Mouse (Mus musculus) liver, embryonic 13.5 days (tissue): Measurements from ENCODE around the gene Olfr279. TPM values are rescaled to one million over a fixed set of nuclear protein-coding genes. Genes with fewer than 3 reads are reported as not detected.

ENCODE experiments used
- ATAC-seq: fragments of 200-750 bp; cut with Nextera tagmentation; 2 replicates; pipeline ENCODE4 v1.8.0; 2017; ENCODE audit warnings: low read depth, mild to moderate bottlenecking, moderate number of reproducible peaks, moderate library complexity
- DNase-seq: peaks from one replicate; pipeline ENCODE4 v3.0.0; 2022
- H3K27ac ChIP-seq: fragments of 300-500 bp; sonication (generic); 2 replicates; pipeline ENCODE4 v1.5.1; 2015; ENCODE audit warnings: moderate library complexity, mild to moderate bottlenecking, inconsistent platforms
- H3K27me3 ChIP-seq: fragments of 300-500 bp; sonication (generic); 2 replicates; pipeline ENCODE4 v1.6.1; 2015; ENCODE audit warnings: mild to moderate bottlenecking, inconsistent platforms
- H3K36me3 ChIP-seq: fragments of 300-500 bp; sonication (generic); 2 replicates; pipeline ENCODE4 v1.6.1; 2015; ENCODE audit warnings: mild to moderate bottlenecking, inconsistent platforms
- H3K4me1 ChIP-seq: fragments of 300-500 bp; sonication (generic); replicated peaks from 2 replicates; pipeline ENCODE4 v1.6.1; 2015; ENCODE audit warnings: inconsistent platforms
- H3K4me2 ChIP-seq: fragments of 300-500 bp; sonication (generic); 2 replicates; pipeline ENCODE4 v1.6.1; 2015; ENCODE audit warnings: inconsistent platforms, mild to moderate bottlenecking, moderate library complexity
- H3K4me3 ChIP-seq: fragments of 300-500 bp; sonication (generic); replicated peaks from 2 replicates; pipeline ENCODE4 v1.5.1; 2015; ENCODE audit warnings: mild to moderate bottlenecking, inconsistent platforms
- H3K9ac ChIP-seq: fragments of 300-500 bp; sonication (generic); 2 replicates; pipeline ENCODE4 v1.6.1; 2015; ENCODE audit warnings: mild to moderate bottlenecking, inconsistent platforms
- H3K9me3 ChIP-seq: fragments of 300-500 bp; sonication (generic); replicated peaks from 2 replicates; pipeline ENCODE4 v1.6.1; 2016; ENCODE audit warnings: inconsistent platforms
- whole genome bisulfite sequencing: fragments of 180-500 bp; shearing (Covaris S2); methylation state at CpG from one replicate; pipeline ENCODE4 v1.1.7; 2015; ENCODE audit not compliant: insufficient replicate concordance; 5-methylcytosine and 5-hydroxymethylcytosine counted together
- polyA plus RNA-seq: library from polyadenylated mRNA; unstranded; fragments of >200 nt; fragmentation: Nextera tagmentation; extraction: Ambion mirVana; gene quantifications from 2 replicates; pipeline ENCODE4 v1.2.1, GENCODE M21; 2015

The Olfr279 gene
- polyA plus RNA-seq, 1 experiment from 2014 or later = not detected

DNA sequence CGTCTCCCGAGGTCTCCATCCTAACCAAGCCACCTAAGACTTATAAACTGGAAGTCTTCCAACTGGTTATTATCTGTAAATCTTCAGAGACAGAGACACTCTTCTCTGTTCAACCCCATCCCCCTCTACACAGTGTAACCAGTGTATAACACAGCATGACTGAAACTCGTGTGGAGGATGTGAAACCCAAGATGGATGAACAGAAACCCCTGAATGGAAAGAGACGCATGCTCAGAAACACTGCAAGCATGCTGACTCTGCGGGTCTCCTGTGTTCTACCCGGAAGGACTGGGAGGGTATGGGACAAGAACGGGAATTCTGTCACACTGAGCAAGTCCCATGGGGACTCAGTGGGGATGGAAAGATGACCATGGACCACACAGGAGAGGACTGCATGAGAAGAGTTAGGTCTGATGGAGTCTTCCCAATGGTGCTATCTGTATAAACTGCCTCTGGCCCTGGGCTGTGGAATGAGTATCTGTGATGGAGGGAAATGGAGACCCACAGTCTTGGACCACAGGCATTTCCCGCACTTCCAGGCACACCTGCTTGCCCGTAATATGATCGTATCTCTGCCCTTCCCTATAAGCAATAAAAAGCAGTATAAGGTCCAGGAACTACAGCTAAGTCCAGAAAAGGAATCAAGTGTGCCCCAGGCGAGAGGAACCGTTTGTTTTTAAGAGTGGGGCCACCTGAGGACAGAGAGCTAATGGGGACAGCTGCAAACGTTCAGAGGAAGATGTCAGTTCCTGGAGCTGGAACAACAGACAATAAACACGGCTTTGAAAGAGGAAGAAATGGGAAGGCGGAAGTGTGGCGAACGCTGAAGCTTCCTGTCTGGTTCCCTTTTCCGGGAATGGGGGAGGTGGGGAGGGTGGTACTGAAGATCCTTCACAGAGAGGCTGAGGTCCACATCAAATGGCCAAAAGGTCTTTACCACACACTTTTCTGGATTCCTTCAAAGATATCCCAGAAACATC, 8.0 kb upstream of the Olfr279 start:
- ATAC-seq (no peak), DNase-seq (no peak)
- Histone ChIP-seq H3K4me3 (no peak overlapping the region), H3K9me3 (no peaks in the 10 kb centered on the region), H3K9ac (no peak overlapping the region), H3K27ac (no peak overlapping the region; the same call in 1 of the 2 replicates), H3K4me1 (no peaks in the 10 kb centered on the region), H3K4me2 (no peak overlapping the region), H3K27me3 (no peaks in the 10 kb centered on the region), H3K36me3 (no peaks in the 10 kb centered on the region)
- WGBS = 36% methylated on average over 18 of the region's 18 CpGs

DNA sequence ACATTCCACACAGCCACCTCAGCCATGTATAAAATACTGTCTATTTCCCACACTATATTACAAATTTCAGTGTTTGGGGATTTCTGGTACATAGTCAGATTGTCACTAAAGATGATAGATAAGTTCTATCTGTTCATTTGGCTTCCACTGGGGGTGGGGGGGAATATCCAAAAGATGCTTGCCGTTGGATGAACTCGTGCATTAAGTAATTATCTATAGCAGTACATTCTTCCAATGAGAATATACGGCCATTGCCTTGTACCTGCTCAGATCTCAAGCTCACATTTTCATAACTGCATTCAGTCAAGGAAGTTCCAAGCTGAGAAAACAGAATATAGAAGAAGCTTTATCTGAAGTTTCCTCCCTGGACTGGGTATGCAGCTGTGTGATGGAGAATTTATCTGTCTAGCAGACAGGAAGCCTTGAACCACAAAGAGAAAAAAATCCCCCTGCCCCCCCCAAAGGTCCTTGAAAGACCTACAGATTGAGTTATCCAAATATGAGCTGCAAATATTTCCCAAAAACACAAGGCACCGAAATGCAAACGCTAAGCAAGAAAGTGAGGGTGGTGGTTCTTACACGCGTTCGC, 5.7 kb upstream of the Olfr279 start:
- WGBS = 65% methylated on average over 8 of the region's 8 CpGs
- H3K4me2 ChIP-seq = no peak overlapping the region
- H3K27me3 ChIP-seq = no peaks in the 10 kb centered on the region
- H3K9ac ChIP-seq = no peak overlapping the region
- no peaks in the 10 kb centered on the region for H3K9me3 ChIP-seq
- ATAC-seq = no peak
- H3K4me1 ChIP-seq = no peaks in the 10 kb centered on the region
- no peak overlapping the region for H3K27ac ChIP-seq
- no peaks in the 10 kb centered on the region for H3K36me3 ChIP-seq
- no peak for DNase-seq
- H3K4me3 ChIP-seq = no peak overlapping the region

DNA sequence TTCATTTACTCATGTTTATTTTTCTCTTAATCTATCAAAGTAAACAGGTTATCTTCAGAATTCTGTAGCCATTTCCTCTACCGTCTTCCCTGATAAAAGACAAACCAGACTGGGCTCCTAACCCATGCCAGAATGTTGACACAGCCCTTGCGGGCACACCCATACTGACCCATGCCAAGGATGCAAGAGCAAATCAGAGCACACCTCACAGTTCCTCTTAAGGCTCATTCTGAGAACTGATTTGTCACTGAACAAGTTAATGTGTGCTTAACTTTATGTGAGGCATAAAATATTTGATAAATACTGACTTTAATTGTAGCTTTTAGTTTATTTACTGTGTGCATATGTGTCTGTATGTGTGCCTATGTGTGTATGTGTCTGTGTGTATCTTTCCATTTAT, 870 bp upstream of the Olfr279 start:
- DNase-seq (no peak), ATAC-seq (no peak)
- Histone ChIP-seq H3K4me3 (no peak overlapping the region), H3K36me3 (no peaks in the 10 kb centered on the region), H3K9ac (no peak overlapping the region), H3K4me1 (no peaks in the 10 kb centered on the region), H3K9me3 (no peaks in the 10 kb centered on the region), H3K4me2 (no peak overlapping the region), H3K27ac (no peak overlapping the region), H3K27me3 (no peaks in the 10 kb centered on the region)
- 57% methylated on average over 2 of the region's 2 CpGs for WGBS

DNA sequence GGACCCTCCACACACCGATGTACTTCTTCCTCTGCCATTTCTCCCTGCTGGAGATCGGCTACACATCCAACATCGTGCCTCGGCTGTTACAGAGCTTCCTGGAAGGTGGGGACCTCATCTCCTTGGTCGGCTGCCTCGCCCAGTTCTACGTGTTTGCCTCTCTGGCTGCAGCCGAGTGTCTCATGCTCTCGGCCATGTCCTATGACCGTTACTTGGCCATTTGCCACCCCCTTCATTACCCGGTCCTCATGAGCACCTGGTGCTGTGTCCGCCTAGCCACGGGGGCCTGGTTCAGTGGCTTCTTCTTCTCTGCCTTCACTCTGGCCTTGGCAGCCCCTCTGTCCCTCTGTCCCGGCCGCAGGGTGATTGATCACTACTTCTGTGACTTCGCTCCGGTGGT, 5.4 kb downstream of the Olfr279 start:
- Histone ChIP-seq H3K4me3 (no peak overlapping the region), H3K9ac (no peak overlapping the region), H3K9me3 (no peaks in the 10 kb centered on the region), H3K4me1 (no peaks in the 10 kb centered on the region), H3K27ac (no peak overlapping the region), H3K36me3 (no peaks in the 10 kb centered on the region), H3K4me2 (no peak overlapping the region), H3K27me3 (0 out of 2 replicates have a peak, but pooled peaks cover under 1% of the 10 kb centered on the region)
- DNase-seq = no peak
- WGBS = 79% methylated on average over 17 of the region's 17 CpGs
- ATAC-seq = no peak

DNA sequence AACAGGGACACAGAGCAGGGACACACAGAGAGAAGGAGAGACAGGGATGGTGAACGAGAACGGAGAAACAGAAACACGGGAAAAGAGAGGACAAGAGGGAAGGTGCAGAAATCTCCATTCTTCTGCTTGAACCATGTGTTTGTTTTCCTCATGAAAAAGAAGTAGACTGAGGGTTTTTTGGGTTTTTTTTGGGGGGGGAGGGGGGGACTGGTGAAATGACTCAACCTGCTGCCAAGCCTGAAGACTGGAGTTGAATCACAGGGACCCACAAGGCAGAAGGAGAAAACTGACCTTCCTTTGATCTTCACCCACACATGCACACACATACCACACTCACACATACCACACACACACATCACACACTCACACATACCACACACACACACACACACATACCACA, 11.1 kb downstream of the Olfr279 start:
- Histone ChIP-seq H3K9me3 (no peaks in the 10 kb centered on the region), H3K4me2 (no peak overlapping the region), H3K36me3 (no peaks in the 10 kb centered on the region), H3K9ac (no peak overlapping the region), H3K4me1 (no peaks in the 10 kb centered on the region), H3K27ac (no peak overlapping the region), H3K27me3 (0 out of 2 replicates have a peak, but pooled peaks cover 5% of the 10 kb centered on the region), H3K4me3 (no peak overlapping the region)
- ATAC-seq (no peak), DNase-seq (no peak)
- WGBS = 62% methylated on average over 3 of the region's 3 CpGs

DNA sequence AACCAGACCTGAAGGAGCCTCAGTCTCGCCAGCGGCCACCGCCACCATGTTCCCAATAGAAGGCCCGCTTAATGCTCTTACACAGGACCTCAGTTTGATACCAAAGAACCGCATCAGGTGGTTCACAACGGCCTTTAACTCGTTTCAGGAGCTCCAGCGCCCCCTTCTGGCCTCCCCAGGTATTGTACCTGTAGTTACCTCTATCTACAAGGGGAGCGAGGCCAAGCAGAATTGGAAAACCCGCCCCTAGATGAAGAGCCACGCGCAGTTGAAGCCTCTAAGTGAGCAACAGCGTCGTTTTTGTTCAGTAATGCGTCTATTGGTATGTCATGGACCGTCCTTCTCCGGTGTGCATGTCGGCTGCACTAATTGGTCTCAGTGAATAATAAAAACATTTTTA, 12.3 kb downstream of the Olfr279 start:
- no peaks in the 10 kb centered on the region for H3K36me3 ChIP-seq
- H3K9ac ChIP-seq = no peak overlapping the region
- ATAC-seq (no peak), DNase-seq (peak; percentile 50)
- no peaks in the 10 kb centered on the region for H3K4me1 ChIP-seq
- H3K27ac ChIP-seq = no peak overlapping the region
- H3K4me3 ChIP-seq = no peak overlapping the region
- no peak overlapping the region for H3K4me2 ChIP-seq
- 0 out of 2 replicates have a peak, but pooled peaks cover 5% of the 10 kb centered on the region for H3K27me3 ChIP-seq
- H3K9me3 ChIP-seq = no peaks in the 10 kb centered on the region
- WGBS = 8% methylated on average over 18 of the region's 18 CpGs

DNA sequence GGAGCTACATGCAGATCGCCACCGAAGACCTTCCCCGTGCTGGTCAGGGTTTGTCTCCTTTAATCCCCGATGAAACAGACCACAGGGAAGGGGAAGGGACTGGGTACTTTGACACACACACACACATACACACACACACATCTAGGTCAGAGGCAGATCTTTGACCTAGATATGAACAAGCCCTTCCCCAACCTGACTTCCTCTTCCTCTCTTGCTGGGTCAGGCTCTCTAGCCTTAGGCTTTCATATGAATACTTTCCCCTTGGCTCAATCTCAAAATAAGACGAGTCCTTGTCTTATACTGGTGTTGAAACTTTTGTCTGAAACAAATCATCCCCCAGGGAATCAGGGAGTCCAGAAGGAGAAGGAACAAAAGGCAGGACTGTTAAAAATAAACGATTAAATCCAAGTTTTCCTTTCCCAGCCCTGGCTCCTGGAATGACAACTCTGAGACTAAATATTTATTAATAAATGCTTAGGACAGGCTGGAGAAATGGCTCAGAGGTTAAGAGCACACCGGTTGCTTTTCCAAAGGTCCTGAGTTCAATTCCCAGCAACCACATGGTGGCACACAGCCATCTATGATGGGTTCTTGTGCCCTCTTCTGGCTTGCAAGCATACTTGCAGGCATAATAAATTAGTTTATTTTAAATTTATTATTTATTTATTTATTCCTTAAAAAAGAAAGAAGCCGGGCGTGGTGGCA, 14.2 kb downstream of the Olfr279 start:
- Histone ChIP-seq H3K4me3 (no peak overlapping the region), H3K27me3 (0 out of 2 replicates have a peak, but pooled peaks cover 5% of the 10 kb centered on the region), H3K27ac (no peak overlapping the region), H3K9me3 (no peaks in the 10 kb centered on the region), H3K4me1 (0 out of 2 replicates have a peak, but pooled peaks cover 9% of the 10 kb centered on the region), H3K4me2 (no peak overlapping the region), H3K9ac (no peak overlapping the region), H3K36me3 (no peaks in the 10 kb centered on the region)
- no peak for ATAC-seq
- DNase-seq = no peak
- 37% methylated on average over 9 of the region's 9 CpGs for WGBS

DNA sequence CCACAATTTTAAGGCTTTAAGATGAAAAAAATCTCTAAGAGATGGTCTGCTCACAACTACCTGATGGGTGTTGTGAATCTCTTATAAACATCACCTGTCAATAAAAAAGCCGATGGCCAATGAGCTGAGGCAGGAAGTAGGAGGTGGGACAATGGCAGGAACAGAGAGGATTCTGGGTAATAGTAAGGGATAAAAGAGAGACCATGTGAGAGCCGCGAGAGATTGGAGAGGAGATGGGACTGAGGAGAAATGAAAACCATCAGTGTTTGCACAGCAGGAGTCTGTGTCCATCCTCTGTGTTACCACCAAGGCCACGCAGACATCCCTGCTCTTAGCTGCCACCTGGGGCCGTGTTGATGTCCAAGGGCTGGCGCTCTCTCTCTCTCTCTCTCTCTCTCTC, 15.1 kb downstream of the Olfr279 start:
- ATAC-seq = no peak
- Histone ChIP-seq H3K27ac (no peak overlapping the region), H3K4me1 (peaks cover 16% of the 10 kb centered on the region), H3K4me2 (no peak overlapping the region), H3K4me3 (no peak overlapping the region), H3K27me3 (0 out of 2 replicates have a peak, but pooled peaks cover 5% of the 10 kb centered on the region), H3K9me3 (no peaks in the 10 kb centered on the region), H3K36me3 (no peaks in the 10 kb centered on the region), H3K9ac (no peak overlapping the region)
- WGBS = 76% methylated on average over 6 of the region's 6 CpGs
- DNase-seq = no peak

DNA sequence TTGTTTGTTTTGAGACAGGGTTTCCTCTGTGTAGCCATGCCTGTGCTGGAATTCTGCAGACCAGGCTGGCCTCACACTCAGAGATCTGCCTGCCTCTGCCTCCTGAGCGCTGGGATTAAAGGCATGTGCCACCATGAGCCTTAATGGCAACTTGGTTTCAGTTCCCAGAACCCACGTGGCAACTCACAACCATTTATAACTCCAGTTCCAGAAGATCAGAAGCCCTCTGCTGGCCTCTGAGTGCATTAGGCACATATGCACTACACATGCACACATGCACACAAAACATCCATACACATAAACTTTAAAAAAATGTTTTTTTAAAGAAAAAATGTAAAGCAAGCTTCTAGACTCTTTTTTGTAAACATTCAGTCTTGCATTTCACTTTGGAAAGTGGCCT, 17.2 kb downstream of the Olfr279 start:
- H3K27ac ChIP-seq = no peak overlapping the region
- 41% methylated on average over 2 of the region's 2 CpGs for WGBS
- no peaks in the 10 kb centered on the region for H3K9me3 ChIP-seq
- no peak overlapping the region for H3K9ac ChIP-seq
- no peak for ATAC-seq
- H3K4me3 ChIP-seq = no peak overlapping the region
- peaks cover 25% of the 10 kb centered on the region for H3K4me1 ChIP-seq
- no peaks in the 10 kb centered on the region for H3K27me3 ChIP-seq
- H3K4me2 ChIP-seq = no peak overlapping the region
- H3K36me3 ChIP-seq = no peaks in the 10 kb centered on the region
- no peak for DNase-seq

DNA sequence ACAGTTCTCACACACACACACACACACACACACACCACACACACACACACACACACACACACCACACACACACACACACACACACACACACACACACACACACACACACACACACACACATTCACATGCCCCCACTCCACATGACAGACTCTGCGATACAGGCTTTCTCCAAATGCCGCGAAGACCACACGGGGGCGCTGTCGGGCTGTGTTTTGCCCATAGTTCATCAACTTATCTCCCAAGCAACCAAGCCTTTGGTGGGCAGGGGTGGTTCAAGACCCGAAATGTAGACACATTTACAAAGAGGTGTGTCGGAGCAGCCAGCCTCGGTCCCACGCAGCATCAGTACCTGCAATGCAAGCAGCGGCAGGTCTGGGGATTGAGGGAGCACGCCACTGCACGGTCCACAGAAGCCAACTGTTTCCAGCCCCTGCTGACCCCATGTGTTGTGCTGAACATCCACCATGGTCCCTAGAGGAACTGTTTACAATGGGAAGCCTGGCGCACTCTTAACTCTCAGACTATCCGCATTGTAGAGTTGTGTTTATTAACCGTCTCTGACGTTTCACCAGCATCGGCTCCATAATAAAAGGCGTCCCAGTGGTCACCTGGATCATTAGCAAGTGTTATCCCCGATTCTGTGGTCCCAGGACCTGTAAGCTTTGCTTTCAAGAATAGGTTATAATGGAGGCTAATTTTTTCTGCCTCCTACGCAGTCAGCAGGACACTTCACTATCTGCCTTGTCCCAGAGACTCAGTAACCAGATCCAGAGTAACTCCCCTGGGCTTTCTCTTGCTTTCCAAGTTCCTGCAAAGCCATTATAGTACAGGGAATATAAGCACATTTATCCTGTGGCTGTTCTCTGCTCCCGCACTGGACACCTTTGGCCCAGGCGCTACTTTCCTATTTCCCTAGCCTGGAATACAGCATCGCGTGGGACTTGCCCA, 18.5 kb downstream of the Olfr279 start:
- Histone ChIP-seq H3K9me3 (no peaks in the 10 kb centered on the region), H3K27ac (peak overlapping the region; percentile 14; the same call in 1 of the 2 replicates), H3K36me3 (no peaks in the 10 kb centered on the region), H3K4me3 (peak overlapping the region; percentile 37), H3K27me3 (no peaks in the 10 kb centered on the region), H3K4me1 (peaks cover 25% of the 10 kb centered on the region), H3K9ac (no peak overlapping the region), H3K4me2 (peak overlapping the region; percentile 58)
- ATAC-seq (peak; percentile 48), DNase-seq (peak; percentile 63)
- WGBS = 24% methylated on average over 25 of the region's 25 CpGs
